Mouse (Mus musculus) liver, postnatal 0 days (tissue): ENCODE results near the gene Gm7544. TPM values are rescaled to one million over a fixed set of nuclear protein-coding genes. Genes with fewer than 3 reads are reported as not detected.
"Not testable (repeated sequence)": the region's sequence is repeated elsewhere in the genome, so short reads cannot be mapped to it uniquely, and the experiment has no call there.

Source experiments
- ATAC-seq: fragments of 200-750 bp; cut with Nextera tagmentation; 2 replicates; pipeline ENCODE4 v1.8.0; 2017; ENCODE audit warnings: mild to moderate bottlenecking, moderate library complexity
- DNase-seq: peaks from one replicate; pipeline ENCODE4 v3.0.0-alpha.2; 2016
- H3K27ac ChIP-seq: fragments of 300-500 bp; sonication (generic); 2 replicates; pipeline ENCODE4 v1.5.1; 2014; ENCODE audit warnings: antibody characterized with exemption, moderate library complexity, mild to moderate bottlenecking, low read depth
- H3K27me3 ChIP-seq: fragments of 300-500 bp; sonication (generic); 2 replicates; pipeline ENCODE4 v1.6.1; 2014; ENCODE audit warnings: low read length, control low read depth, mixed read lengths; ENCODE audit not compliant: insufficient read depth
- H3K36me3 ChIP-seq: fragments of 300-500 bp; sonication (generic); replicated peaks from 2 replicates; pipeline ENCODE4 v1.6.1; 2014; ENCODE audit warnings: mild to moderate bottlenecking, control low read depth, low read length, moderate library complexity, mixed read lengths; ENCODE audit not compliant: insufficient read depth
- H3K4me1 ChIP-seq: fragments of 300-500 bp; sonication (generic); 2 replicates; pipeline ENCODE4 v1.6.1; 2014; ENCODE audit warnings: antibody characterized with exemption, mild to moderate bottlenecking, control low read depth; ENCODE audit not compliant: insufficient read depth
- H3K4me2 ChIP-seq: fragments of 300-500 bp; sonication (generic); 2 replicates; pipeline ENCODE4 v1.6.1; 2014; ENCODE audit warnings: low read depth, mild to moderate bottlenecking, low read length, moderate library complexity, mixed read lengths
- H3K4me3 ChIP-seq: fragments of 300-500 bp; sonication (generic); 2 replicates; pipeline ENCODE4 v1.5.1; 2014; ENCODE audit warnings: low read depth, low read length
- H3K9ac ChIP-seq: fragments of 300-500 bp; sonication (generic); replicated peaks from 2 replicates; pipeline ENCODE4 v1.6.1; 2014; ENCODE audit warnings: mild to moderate bottlenecking, moderate library complexity
- H3K9me3 ChIP-seq: fragments of 300-500 bp; sonication (generic); 2 replicates; pipeline ENCODE4 v1.6.1; 2016; ENCODE audit warnings: mild to moderate bottlenecking, control low read depth, low read length, mixed read lengths
- CTCF ChIP-seq: sonication (generic); IDR thresholded peaks from 2 replicates; pipeline ENCODE4 v1.5.1; 2016; ENCODE audit warnings: antibody characterized with exemption, low read depth
- EP300 ChIP-seq: IDR thresholded peaks from 2 replicates; pipeline ENCODE4 v1.6.1; 2016; ENCODE audit warnings: antibody characterized with exemption, low read depth, mild to moderate bottlenecking
- WGBS: fragments of 180-500 bp; shearing (Covaris S2); extraction: QIAGEN DNeasy Blood & Tissue Kit; methylation state at CpG from one replicate; pipeline ENCODE4 v1.1.7; 2014; ENCODE audit not compliant: insufficient replicate concordance; 5-methylcytosine and 5-hydroxymethylcytosine counted together
- polyA plus RNA-seq: library from polyadenylated mRNA; unstranded; fragments of >200 nt; fragmentation: Nextera tagmentation; extraction: Ambion mirVana; gene quantifications from 2 replicates; pipeline ENCODE4 v1.2.1, GENCODE M21; 2015

Gm7544 gene
- polyA plus RNA-seq: not detected in 2 replicates

- not testable (repeated sequence) for H3K9ac ChIP-seq, H3K27ac ChIP-seq, H3K4me2 ChIP-seq, DNase-seq, ATAC-seq, H3K4me1 ChIP-seq, H3K27me3 ChIP-seq, H3K4me3 ChIP-seq, H3K36me3 ChIP-seq, H3K9me3 ChIP-seq
Measured at GRCm38 (mm10) chr1:82955913-82956312, at the start of gene Gm7544. TSS of gene Gm7544 (minus strand) at chr1:82956013.

- not testable (repeated sequence) for H3K36me3 ChIP-seq, DNase-seq, H3K9me3 ChIP-seq, H3K27ac ChIP-seq, H3K4me2 ChIP-seq, H3K4me1 ChIP-seq, ATAC-seq, H3K9ac ChIP-seq, H3K27me3 ChIP-seq, H3K4me3 ChIP-seq
- 87% methylated on average over 7 of the region's 9 CpGs for WGBS
Measured at GRCm38 (mm10) chr1:83000306-83000705, 44.5 kb upstream of the Gm7544 start, which contains the start of gene Gm47959. TSS of gene Gm47959 (plus strand) at chr1:83000548.

GRCm38 (mm10) chr1:82993947-82994346 is 38.1 kb upstream of the Gm7544 start:
- no peak for ATAC-seq
- Histone ChIP-seq H3K4me3 (no peak overlapping the region), H3K27me3 (no peaks in the 10 kb centered on the region), H3K9me3 (no peaks in the 10 kb centered on the region), H3K36me3 (no peaks in the 10 kb centered on the region), H3K9ac (no peak overlapping the region), H3K4me2 (no peak overlapping the region), H3K27ac (no peak overlapping the region), H3K4me1 (no peaks in the 10 kb centered on the region)
- TF ChIP-seq CTCF (no peak), EP300 (no peak)
- 74% methylated on average over 3 of the region's 3 CpGs for WGBS
- no peak for DNase-seq

- no peak overlapping the region for H3K4me2 ChIP-seq
- H3K36me3 ChIP-seq: no peaks in the 10 kb centered on the region
- DNase-seq: no peak
- WGBS: 66% methylated on average over 6 of the region's 6 CpGs
- TF ChIP-seq EP300 (no peak), CTCF (no peak)
- H3K4me1 ChIP-seq: no peaks in the 10 kb centered on the region
- H3K27ac ChIP-seq: no peak overlapping the region
- ATAC-seq: no peak
- H3K27me3 ChIP-seq: no peaks in the 10 kb centered on the region
- no peaks in the 10 kb centered on the region for H3K9me3 ChIP-seq
- H3K9ac ChIP-seq: no peak overlapping the region
- no peak overlapping the region for H3K4me3 ChIP-seq
Measured at GRCm38 (mm10) chr1:82992093-82992492, 36.3 kb upstream of the Gm7544 start.

- WGBS: 69% methylated on average over 3 of the region's 3 CpGs
- Histone ChIP-seq H3K4me1 (no peaks in the 10 kb centered on the region), H3K27me3 (no peaks in the 10 kb centered on the region), H3K4me3 (no peak overlapping the region), H3K9ac (no peak overlapping the region), H3K27ac (no peak overlapping the region), H3K36me3 (no peaks in the 10 kb centered on the region), H3K9me3 (no peaks in the 10 kb centered on the region), H3K4me2 (no peak overlapping the region)
- DNase-seq (no peak), ATAC-seq (no peak)
- TF ChIP-seq CTCF (no peak), EP300 (no peak)
Measured at GRCm38 (mm10) chr1:82991596-82991995, 35.8 kb upstream of the Gm7544 start.

- ATAC-seq (no peak), DNase-seq (no peak)
- H3K4me2 ChIP-seq: no peak overlapping the region
- no peaks in the 10 kb centered on the region for H3K36me3 ChIP-seq
- no peak overlapping the region for H3K9ac ChIP-seq
- H3K27me3 ChIP-seq: no peaks in the 10 kb centered on the region
- H3K9me3 ChIP-seq: no peaks in the 10 kb centered on the region
- TF ChIP-seq CTCF: no peak
- TF ChIP-seq EP300: no peak
- H3K27ac ChIP-seq: no peak overlapping the region
- H3K4me3 ChIP-seq: no peak overlapping the region
- H3K4me1 ChIP-seq: no peaks in the 10 kb centered on the region
- 69% methylated on average over 4 of the region's 4 CpGs for WGBS
Measured at GRCm38 (mm10) chr1:82991062-82991461, 35.2 kb upstream of the Gm7544 start.

- Histone ChIP-seq H3K9me3 (no peaks in the 10 kb centered on the region), H3K4me1 (no peaks in the 10 kb centered on the region), H3K4me2 (no peak overlapping the region), H3K4me3 (no peak overlapping the region), H3K27ac (no peak overlapping the region), H3K36me3 (no peaks in the 10 kb centered on the region), H3K9ac (no peak overlapping the region), H3K27me3 (no peaks in the 10 kb centered on the region)
- ATAC-seq (no peak), DNase-seq (no peak)
- WGBS: 28% methylated on average over 4 of the region's 4 CpGs
- TF ChIP-seq CTCF (peak; percentile 83), EP300 (no peak)
Measured at GRCm38 (mm10) chr1:82987530-82988198, 31.9 kb upstream of the Gm7544 start.
